Mouse (Mus musculus): ENCODE results near the gene Fignl1.

Fignl1 gene

GRCm38 (mm10) chr11:11832755-11833084, 24.0 kb upstream of the Fignl1 start:
- in situ Hi-C loops (cut with MseI, MboI) = no loop called here

GRCm38 (mm10) chr11:11831940-11832754, 23.4 kb upstream of the Fignl1 start:
- in situ Hi-C loops (cut with MseI, MboI) = no loop called here

- in situ Hi-C loops (cut with MseI, MboI) = no loop called here
Measured at GRCm38 (mm10) chr11:11831526-11831925, 22.8 kb upstream of the Fignl1 start.

GRCm38 (mm10) chr11:11830884-11831495, 22.2 kb upstream of the Fignl1 start:
- in situ Hi-C loops (cut with MseI, MboI) = no loop called here

GRCm38 (mm10) chr11:11829161-11830000, 20.6 kb upstream of the Fignl1 start:
- in situ Hi-C loops (cut with MseI, MboI) = loop anchor here in 1 of 2 experiments (5.0 kb wide), 1 partner anchor 83 kb away; no protein-coding TSS in a partner anchor

- in situ Hi-C loops (cut with MseI, MboI) = loop anchor here in 1 of 2 experiments (5.0 kb wide), 1 partner anchor 84 kb away; no protein-coding TSS in a partner anchor
Measured at GRCm38 (mm10) chr11:11828761-11829160, 20.0 kb upstream of the Fignl1 start.

GRCm38 (mm10) chr11:11828251-11828650, 19.5 kb upstream of the Fignl1 start:
- in situ Hi-C loops (cut with MseI, MboI) = loop anchor here in 1 of 2 experiments (5.0 kb wide), 1 partner anchor 84 kb away; no protein-coding TSS in a partner anchor

GRCm38 (mm10) chr11:11826475-11826874, 17.7 kb upstream of the Fignl1 start:
- in situ Hi-C loops (cut with MseI, MboI) = loop anchor here in 1 of 2 experiments (5.0 kb wide), 1 partner anchor 86 kb away; no protein-coding TSS in a partner anchor

GRCm38 (mm10) chr11:11825670-11826069, 16.9 kb upstream of the Fignl1 start:
- in situ Hi-C loops (cut with MseI, MboI) = loop anchor here in 1 of 2 experiments (5.0 kb wide), 1 partner anchor 87 kb away; no protein-coding TSS in a partner anchor

GRCm38 (mm10) chr11:11824970-11825635, 16.3 kb upstream of the Fignl1 start:
- in situ Hi-C loops (cut with MseI, MboI) = loop anchor here (5.0 to 25.0 kb wide), 2 partner anchors 87 to 712 kb away; no protein-coding TSS in a partner anchor

- in situ Hi-C loops (cut with MseI, MboI) = loop anchor here in 1 of 2 experiments (25.0 kb wide), 1 partner anchor 713 kb away; no protein-coding TSS in a partner anchor
Measured at GRCm38 (mm10) chr11:11823980-11824911, 15.5 kb upstream of the Fignl1 start.

GRCm38 (mm10) chr11:11822181-11823095, 13.7 kb upstream of the Fignl1 start:
- in situ Hi-C loops (cut with MseI, MboI) = loop anchor here in 1 of 2 experiments (25.0 kb wide), 1 partner anchor 715 kb away; no protein-coding TSS in a partner anchor

GRCm38 (mm10) chr11:11821387-11821975, 12.7 kb upstream of the Fignl1 start:
- in situ Hi-C loops (cut with MseI, MboI) = loop anchor here in 1 of 2 experiments (25.0 kb wide), 1 partner anchor 716 kb away; no protein-coding TSS in a partner anchor

GRCm38 (mm10) chr11:11820737-11821136, 12.0 kb upstream of the Fignl1 start:
- in situ Hi-C loops (cut with MseI, MboI) = loop anchor here in 1 of 2 experiments (25.0 kb wide), 1 partner anchor 717 kb away; no protein-coding TSS in a partner anchor

- in situ Hi-C loops (cut with MseI, MboI) = loop anchor here in 1 of 2 experiments (25.0 kb wide), 1 partner anchor 717 kb away; no protein-coding TSS in a partner anchor
Measured at GRCm38 (mm10) chr11:11820251-11820650, 11.5 kb upstream of the Fignl1 start.

GRCm38 (mm10) chr11:11819206-11819605, 10.4 kb upstream of the Fignl1 start:
- in situ Hi-C loops (cut with MseI, MboI) = loop anchor here (5.0 to 25.0 kb wide), 3 partner anchors 153 to 718 kb away; no protein-coding TSS in a partner anchor

- in situ Hi-C loops (cut with MseI, MboI) = loop anchor here (5.0 to 25.0 kb wide), 3 partner anchors 154 to 719 kb away; no protein-coding TSS in a partner anchor
Measured at GRCm38 (mm10) chr11:11818797-11819196, 10.0 kb upstream of the Fignl1 start.

- in situ Hi-C loops (cut with MseI, MboI) = loop anchor here (5.0 to 25.0 kb wide), 3 partner anchors 157 to 722 kb away; no protein-coding TSS in a partner anchor
Measured at GRCm38 (mm10) chr11:11815737-11816136, 7.0 kb upstream of the Fignl1 start.
